Mouse (Mus musculus) ES-CJ7 (cell line): ENCODE measurements around the gene Lrp2bp.

Experiments used
- DNase-seq: peaks from one replicate; pipeline ENCODE4 v3.0.0; 2011; ENCODE audit warnings: low read depth, low spot score

Lrp2bp gene

GRCm38 (mm10) chr8:45999138-45999783 lies at the start of gene Lrp2bp:
TSS of gene Lrp2bp (plus strand) at chr8:45999303.
- peak; percentile 66 for DNase-seq

- DNase-seq: peak; percentile 53
These were observed 48.5 kb upstream of the Lrp2bp start for GRCm38 (mm10) chr8:45950622-45951021.

GRCm38 (mm10) chr8:45970894-45971293 lies 28.2 kb upstream of the Lrp2bp start:
- DNase-seq: peak; percentile 62

GRCm38 (mm10) chr8:45973988-45974505 lies 25.1 kb upstream of the Lrp2bp start:
- DNase-seq: no peak

GRCm38 (mm10) chr8:45975126-45975836 lies 23.8 kb upstream of the Lrp2bp start, which contains the start of the genes 1700029J07Rik and Ufsp2:
TSS of gene 1700029J07Rik (minus strand) at chr8:45975252.
TSS of gene Ufsp2 (plus strand) at chr8:45975528.
- DNase-seq: peak; percentile 98

- no peak for DNase-seq
These were observed 23.1 kb upstream of the Lrp2bp start for GRCm38 (mm10) chr8:45975837-45976468.

GRCm38 (mm10) chr8:45986665-45987064 lies 12.4 kb upstream of the Lrp2bp start:
- DNase-seq: no peak

GRCm38 (mm10) chr8:45988189-45988588 lies 10.9 kb upstream of the Lrp2bp start:
- DNase-seq: no peak

GRCm38 (mm10) chr8:45990631-45991310 lies 8.3 kb upstream of the Lrp2bp start:
- no peak for DNase-seq

GRCm38 (mm10) chr8:45994111-45994510 lies 5.0 kb upstream of the Lrp2bp start:
- DNase-seq: peak; percentile 79

GRCm38 (mm10) chr8:45995576-45995975 lies 3.5 kb upstream of the Lrp2bp start:
- no peak for DNase-seq

- no peak for DNase-seq
These were observed 875 bp upstream of the Lrp2bp start for GRCm38 (mm10) chr8:45998228-45998627.

- peak; percentile 99 for DNase-seq
These were observed 942 bp downstream of the Lrp2bp start for GRCm38 (mm10) chr8:45999784-46000705.

- DNase-seq: no peak
These were observed 6.5 kb downstream of the Lrp2bp start, which contains the start of gene Ankrd37 for GRCm38 (mm10) chr8:46005596-46005995. TSS of gene Ankrd37 (minus strand) at chr8:46005707.

- no peak for DNase-seq
These were observed 8.1 kb downstream of the Lrp2bp start for GRCm38 (mm10) chr8:46007050-46007672.

GRCm38 (mm10) chr8:46010306-46010705 lies 11.2 kb downstream of the Lrp2bp start:
- peak; percentile 28 for DNase-seq

- peak; percentile 38 for DNase-seq
These were observed 11.9 kb downstream of the Lrp2bp start for GRCm38 (mm10) chr8:46010746-46011680.

GRCm38 (mm10) chr8:46022203-46022602 lies 23.1 kb downstream of the Lrp2bp start:
- no peak for DNase-seq

GRCm38 (mm10) chr8:46022758-46023157 lies 23.7 kb downstream of the Lrp2bp start:
- DNase-seq: no peak
